Mouse (Mus musculus): ENCODE results near the gene AL732309.1.

Gene AL732309.1

DNA sequence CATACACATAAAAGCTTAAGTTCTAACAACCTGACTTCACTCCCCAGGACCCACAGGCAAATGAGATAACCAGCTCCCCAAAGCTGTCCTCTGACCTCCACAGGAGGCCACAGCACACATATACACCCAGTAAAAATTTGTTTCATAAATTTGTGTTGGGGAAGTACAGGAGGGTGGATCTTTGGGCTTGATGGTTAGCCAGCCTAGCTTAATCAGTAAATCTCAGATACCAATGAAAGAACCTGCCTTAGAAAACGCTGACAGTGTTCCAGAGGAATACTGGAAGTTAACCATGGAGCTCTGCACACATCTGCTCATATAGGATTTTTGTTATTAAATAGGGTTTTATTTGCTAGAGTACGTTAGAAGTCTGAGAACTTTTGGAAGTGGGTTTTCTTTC lies 29.0 kb downstream of the AL732309.1 start:
- DNase-seq (ENCODE audit: low read depth, low spot score), result no peak

DNA sequence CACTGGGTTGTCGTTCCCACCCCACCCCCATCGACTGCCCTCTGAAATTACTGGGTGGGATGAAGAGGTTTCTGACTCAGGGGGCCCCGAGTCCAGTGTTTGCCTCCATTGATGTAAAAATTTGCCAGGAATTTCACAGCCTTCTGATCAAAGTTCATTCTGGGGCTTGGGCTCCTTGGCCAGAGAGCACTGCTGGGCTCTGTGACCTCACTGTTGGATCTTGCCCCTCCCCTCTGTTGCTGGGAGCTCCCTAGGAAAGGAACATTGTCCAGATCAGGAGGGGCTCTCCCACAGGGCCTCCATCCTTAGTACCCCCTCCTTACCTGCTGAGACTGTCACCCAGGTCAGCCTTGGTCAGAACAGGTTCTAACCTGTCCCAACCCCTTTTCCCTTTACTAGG lies 32.2 kb downstream of the AL732309.1 start, which contains the start of gene Stpg3:
Stpg3 (minus strand) TSS at position 194 of the 400 bp plus-strand sequence.
- no peak for DNase-seq (ENCODE audit: low read depth, low spot score)

DNA sequence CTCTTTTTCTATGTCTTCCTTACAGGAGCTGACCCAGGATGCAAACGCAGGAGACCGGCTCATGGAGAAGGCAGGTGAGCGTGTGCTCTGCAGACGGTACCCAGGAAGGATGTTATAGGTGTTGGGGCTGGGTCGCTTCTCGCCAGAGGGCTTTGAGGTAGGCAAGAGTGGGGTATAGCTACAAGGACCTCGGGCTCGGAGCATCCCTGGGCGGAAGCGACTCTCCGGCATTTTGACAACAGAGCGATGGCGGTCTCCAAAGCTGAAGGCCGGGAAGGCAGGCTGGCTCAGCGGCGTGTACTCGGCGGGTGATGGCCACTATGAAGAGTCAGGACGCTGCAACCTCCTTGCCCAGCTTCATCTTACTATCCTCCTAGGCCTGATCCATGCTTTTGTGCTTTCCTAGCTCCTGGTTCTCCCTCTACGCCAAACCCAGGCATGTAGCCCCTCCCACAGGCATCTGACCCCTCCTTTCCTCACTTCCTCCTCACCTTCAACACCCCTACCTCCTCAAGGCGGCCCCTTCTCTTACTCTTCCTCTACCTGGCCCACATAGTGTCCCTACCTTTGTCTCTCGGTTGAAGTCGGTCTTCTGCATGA lies 33.3 kb downstream of the AL732309.1 start:
- DNase-seq (ENCODE audit: low read depth, low spot score), result no peak

DNA sequence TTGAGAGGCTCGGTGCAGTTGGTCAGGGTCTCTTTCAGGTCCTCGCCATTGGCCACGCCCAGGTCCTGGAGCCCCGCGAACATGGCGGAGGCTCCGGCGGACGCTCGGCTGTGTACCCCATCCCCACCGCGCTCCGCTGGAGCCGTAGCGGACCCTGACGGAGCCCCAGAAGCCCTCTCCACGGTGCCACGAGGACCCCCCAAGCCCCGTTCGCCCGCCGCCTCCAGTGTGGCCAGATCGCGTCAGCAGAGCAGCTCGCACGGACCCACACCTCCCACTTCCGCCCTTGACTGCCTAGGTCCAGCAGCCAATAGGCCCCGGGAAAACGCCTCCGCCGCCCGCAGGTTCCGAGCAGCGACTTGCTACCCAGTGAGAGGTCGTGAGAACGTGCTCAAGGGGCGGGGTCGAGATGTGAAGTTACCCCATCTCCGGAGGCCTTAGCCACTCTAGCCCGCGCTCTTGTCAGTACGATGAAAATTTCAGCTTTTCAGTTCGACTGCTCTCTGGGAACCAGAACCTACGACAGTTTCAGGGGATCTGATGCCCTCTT lies 35.5 kb downstream of the AL732309.1 start, which contains the start of gene Nelfb:
Nelfb (minus strand) TSS at position 369 of the 550 bp plus-strand sequence.
- DNase-seq (ENCODE audit: low read depth, low spot score), result peak; percentile 90

DNA sequence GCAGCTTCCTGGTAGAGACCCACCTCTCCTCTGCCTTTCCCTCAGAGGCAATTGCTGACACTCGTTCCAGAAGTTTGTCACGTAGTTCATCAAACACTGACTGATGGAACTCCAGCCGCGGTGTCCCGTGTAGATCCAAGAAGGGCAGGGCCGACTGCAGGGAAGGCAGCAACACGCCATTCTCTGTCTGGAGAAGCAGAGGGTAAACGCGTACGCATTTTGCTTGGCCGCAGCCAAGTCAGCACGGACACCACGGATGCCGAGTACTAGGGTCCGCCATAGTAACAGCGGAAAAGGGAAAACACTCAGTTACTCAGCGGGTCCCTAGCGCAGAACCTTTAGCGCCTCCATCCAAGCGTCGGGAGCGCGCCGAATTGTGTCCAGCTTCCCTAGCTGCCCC lies 36.0 kb downstream of the AL732309.1 start:
- DNase-seq (ENCODE audit: low read depth, low spot score), result no peak

DNA sequence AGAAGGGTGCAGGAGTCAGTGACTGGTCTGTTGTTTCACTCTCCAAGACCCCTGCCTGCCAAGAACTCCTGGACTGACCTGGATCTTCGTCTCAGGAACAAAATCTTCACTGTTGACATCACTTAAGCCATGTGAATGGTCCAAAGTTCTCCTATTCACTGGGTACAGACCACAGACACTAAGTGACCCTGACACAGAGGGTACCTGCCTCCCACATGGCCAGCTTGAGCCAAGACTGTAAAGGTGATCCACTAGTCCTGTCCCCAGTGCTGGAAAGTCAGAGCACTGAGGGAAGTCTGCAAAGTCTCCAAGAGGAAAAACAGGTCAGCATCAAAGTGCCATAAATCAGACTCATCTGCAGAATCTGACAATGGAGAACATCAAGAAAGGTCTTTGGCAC lies 39.1 kb downstream of the AL732309.1 start:
- DNase-seq (ENCODE audit: low read depth, low spot score), result no peak

DNA sequence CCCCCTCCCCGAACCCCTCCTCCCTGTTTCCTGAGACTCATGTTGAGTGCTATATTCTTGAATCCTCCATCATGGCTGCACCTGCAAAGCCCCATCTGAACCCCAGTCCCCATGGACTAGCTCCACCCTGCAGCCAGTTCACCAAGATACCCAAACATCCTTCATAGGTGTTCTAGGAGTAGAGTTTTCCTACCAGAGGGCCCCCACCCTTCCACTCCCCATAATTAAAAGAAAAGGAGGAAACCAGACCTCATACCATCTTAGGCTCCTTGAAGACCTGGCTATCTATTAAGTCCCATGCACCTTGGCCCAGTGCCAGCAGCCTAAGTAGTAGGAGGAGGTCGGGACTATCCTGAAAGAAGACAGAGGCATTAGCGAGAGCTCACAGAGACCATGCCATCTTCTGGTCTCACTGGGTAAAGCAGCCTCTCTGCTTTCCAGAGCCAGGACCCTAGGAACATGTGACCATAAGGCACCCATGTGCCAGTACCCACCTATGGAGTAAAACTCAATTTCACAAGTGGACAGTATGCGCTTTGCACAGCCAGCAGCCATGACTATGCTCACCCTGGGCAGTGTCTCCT lies 42.9 kb downstream of the AL732309.1 start:
- no peak for DNase-seq (ENCODE audit: low read depth, low spot score)

DNA sequence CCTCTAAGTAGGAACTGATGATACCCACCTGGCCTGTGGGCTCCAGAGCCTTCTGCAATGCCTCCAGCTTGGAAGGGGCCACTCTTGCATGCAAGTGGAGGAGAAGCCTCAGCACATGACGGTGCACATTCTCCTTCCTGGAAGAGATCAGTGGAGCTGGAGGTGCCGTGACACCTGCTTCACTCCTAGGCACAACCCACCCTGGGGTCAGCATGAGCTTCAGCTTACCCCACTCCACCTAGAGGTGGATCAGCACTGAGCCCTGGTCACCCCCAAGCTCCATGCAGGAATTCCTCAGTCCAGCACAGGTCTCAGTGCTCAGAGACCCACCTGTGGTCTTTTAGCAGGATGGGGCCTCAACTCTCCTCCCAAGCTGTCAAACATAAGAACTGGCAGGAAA lies 46.0 kb downstream of the AL732309.1 start:
- no peak for DNase-seq (ENCODE audit: low read depth, low spot score)

DNA sequence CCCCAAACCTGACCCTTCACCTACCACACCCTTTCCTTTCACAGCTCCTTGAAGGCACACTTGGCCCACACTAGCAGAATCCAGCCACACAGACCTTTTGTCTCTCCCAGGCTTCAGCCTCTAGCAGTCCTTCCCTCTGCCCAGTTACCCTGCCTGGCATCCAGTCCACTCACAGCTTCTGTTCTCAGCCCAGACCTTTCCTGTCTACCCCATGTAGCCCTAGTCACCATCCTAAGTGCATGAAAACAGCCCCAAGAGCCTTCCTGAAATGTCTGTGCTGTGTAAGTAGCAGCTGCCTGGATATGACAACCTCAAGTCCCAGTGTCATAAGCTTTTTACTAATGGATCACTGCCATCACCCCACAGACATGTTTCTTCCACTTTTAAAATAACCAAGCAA lies 48.7 kb downstream of the AL732309.1 start:
- DNase-seq (ENCODE audit: low read depth, low spot score), result no peak

DNA sequence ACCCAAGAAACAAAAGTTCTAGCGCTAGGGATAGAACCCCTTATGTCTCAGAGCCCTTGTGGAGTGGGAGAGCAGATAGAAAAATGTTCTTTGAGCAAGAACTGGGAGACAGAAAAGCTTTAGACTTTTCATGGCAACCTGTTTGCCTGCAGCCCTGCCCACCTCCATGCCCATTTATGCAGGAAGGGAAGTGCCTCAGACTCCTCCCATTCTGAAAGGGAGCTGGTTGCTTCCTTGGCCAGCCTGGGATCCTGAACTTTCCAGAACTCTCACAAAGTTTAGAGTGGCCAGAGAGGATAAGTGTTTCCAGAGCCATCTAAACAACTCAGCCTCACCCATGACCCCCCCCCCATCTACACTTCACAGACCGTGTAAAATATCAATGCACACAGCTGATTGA lies 49.5 kb downstream of the AL732309.1 start:
- no peak for DNase-seq (ENCODE audit: low read depth, low spot score)

DNA sequence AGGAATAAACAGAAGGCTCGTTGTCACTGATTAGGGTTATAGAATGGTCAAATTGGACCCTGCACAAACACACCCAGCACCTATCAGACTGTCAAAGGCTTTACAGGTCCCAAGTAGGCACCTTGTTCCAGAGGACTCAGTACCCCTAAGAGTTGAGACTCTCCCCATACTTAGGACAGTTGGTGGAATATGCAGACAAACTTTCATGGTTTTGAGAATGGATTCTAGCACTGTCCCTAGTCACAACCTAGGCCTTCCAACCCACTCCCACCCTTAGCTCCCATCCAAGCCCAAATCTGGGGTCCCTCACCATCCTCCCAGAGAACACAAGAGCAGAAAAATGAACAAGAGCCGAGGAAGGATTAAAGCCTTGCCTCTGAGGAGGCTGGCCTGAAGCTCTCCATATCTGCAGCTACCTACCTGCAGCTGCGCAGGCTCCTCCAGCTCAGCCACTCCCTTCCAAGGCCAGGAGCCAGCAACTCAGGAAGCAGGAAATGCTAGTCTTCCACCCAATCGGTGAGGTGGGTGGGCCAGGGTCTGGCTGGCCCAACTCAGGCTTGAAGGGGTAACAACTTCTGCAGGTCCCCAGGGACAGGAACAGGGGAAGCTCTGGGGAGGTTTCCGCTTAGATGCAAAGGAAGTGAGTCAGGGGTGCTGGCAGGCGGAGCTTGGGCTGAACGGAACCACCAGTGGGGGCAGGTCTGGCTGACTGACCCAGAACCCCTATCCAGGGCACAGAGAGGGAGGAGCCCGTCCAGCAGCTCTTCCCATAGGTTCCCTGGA lies 50.3 kb downstream of the AL732309.1 start, which contains the start of gene Tor4a:
Tor4a (minus strand) TSS at position 715 of the 783 bp plus-strand sequence.
- peak; percentile 88 for DNase-seq (ENCODE audit: low read depth, low spot score)

DNA sequence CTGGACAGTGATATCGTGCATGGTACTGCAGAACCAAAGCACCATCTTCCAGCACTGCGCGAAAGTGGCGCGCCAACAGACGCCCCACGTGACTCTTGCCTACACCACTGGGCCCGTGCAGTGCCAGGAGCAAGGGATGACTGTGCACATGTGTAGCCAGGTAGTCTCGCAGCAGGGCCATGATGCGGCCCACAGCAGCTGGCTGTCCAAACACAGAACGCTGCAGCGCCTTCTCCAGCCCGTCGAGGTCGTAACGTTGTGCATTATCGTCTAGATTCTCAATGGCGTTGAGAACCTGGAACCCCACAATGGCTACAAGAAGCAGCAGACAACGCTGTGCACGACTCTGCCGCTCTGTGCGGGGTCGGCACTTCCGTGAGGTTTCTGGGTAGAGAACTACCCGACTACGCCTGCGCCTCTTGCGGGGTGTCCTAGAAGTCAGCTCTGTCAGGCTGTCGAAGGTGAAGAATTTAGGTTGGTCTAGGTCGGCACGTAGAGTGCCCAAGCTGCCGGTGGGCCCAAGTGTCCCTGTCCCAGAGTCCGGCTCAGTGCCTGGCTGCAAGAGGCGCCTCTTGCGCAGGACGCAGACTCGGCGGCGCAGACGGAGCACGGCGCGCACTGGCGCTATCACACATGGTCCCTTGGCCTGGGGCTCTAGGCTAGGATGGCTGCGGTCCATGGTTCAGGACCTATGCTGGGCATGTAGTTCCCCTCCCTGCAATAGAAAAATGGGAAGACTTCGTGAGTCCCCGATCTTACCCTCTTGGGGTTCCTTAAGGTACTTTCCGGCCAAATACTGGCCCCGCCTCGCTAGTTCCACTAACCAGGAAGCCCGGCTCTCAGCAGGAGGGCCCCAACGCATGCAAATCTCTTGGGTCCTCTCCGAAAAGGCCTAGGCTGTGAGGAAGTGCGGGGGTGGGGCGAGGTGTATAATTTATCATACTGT lies 51.2 kb downstream of the AL732309.1 start:
- DNase-seq (ENCODE audit: low read depth, low spot score), result peak; percentile 83
